Mouse (Mus musculus): Measurements from ENCODE around the gene Pkig. TPM values are rescaled to one million over a fixed set of nuclear protein-coding genes. Genes with fewer than 3 reads are reported as not detected.
"Not testable (repeated sequence)": the region's sequence is repeated elsewhere in the genome, so short reads cannot be mapped to it uniquely, and the experiment has no call there.

Gene Pkig
- polyA plus RNA-seq, 1 experiment from 2014 or later, result 165 TPM

DNA sequence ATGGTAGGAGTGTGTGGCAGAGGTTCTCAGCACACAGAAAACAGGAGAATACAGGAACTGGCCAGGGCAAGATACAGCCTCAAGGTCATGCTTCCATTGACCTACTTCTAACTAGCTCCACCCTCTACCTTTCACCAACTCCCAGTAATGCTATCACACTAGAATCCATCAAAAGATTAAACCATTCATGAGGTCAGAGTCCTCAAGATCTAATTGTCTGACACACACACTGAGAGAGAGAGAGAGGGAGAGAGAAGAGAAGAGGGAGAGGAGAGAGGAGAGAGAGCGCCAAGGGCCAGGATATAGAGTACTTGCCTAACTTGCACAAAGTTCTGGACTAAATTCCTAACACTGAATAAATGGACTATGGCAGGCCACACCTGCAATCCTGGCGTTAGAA lies 24.2 kb downstream of the Pkig start:
- no peaks in the 10 kb centered on the region for H3K27me3 ChIP-seq (replicated peaks; ENCODE audit: control insufficient read depth, insufficient read depth, low read length)
- no peak for DNase-seq (ENCODE audit: low spot score)
- H3K4me2 ChIP-seq (ENCODE audit: low read depth, low read length), result no peak overlapping the region
- no peaks in the 10 kb centered on the region for H3K36me3 ChIP-seq (ENCODE audit: control insufficient read depth, insufficient read depth, low read length)
- 96% methylated on average over 2 of the region's 2 CpGs for WGBS
- no peak overlapping the region for H3K4me3 ChIP-seq (ENCODE audit: low read depth, low read length)
- H3K27ac ChIP-seq (replicated peaks; ENCODE audit: low read depth, low read length), result no peak overlapping the region
- H3K9ac ChIP-seq (ENCODE audit: low read depth, low read length), result no peak overlapping the region
- ATAC-seq (ENCODE audit: low read depth), result no peak
- H3K9me3 ChIP-seq (ENCODE audit: control insufficient read depth, low read length), result no peaks in the 10 kb centered on the region
- peaks cover 19% of the 10 kb centered on the region for H3K4me1 ChIP-seq (ENCODE audit: control insufficient read depth, insufficient read depth, low read length)

DNA sequence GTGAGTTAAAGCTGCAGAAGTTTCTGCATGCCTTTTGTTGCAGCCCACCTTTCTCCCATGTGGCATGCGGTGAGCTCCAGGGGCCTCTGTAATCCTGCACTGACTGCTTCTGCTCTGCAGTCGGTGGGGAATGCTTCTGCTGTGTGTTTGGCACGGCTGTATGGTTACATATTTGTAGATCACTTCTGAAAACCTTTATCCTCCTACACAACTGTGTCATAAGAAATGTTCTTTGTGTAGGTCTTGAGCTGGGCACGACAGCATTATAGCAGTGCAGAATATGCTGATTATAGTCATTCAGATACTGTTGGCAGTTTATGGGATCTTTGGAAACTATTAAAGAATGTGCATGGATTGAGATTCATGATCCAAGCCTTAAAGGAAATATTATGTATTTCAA lies 27.1 kb downstream of the Pkig start:
- ATAC-seq (ENCODE audit: low read depth), result no peak
- Histone ChIP-seq H3K4me2 (ENCODE audit: low read depth, low read length) (no peak overlapping the region; the same call in 1 of the 2 replicates), H3K27me3 (replicated peaks; ENCODE audit: control insufficient read depth, insufficient read depth, low read length) (no peaks in the 10 kb centered on the region), H3K4me3 (ENCODE audit: low read depth, low read length) (no peak overlapping the region), H3K36me3 (ENCODE audit: control insufficient read depth, insufficient read depth, low read length) (no peaks in the 10 kb centered on the region), H3K9ac (ENCODE audit: low read depth, low read length) (no peak overlapping the region), H3K27ac (replicated peaks; ENCODE audit: low read depth, low read length) (peak overlapping the region; percentile 64), H3K4me1 (ENCODE audit: control insufficient read depth, insufficient read depth, low read length) (peaks cover 19% of the 10 kb centered on the region), H3K9me3 (ENCODE audit: control insufficient read depth, low read length) (no peaks in the 10 kb centered on the region)
- WGBS, result 36% methylated on average over 4 of the region's 4 CpGs
- peak; percentile 53 for DNase-seq (ENCODE audit: low spot score)

DNA sequence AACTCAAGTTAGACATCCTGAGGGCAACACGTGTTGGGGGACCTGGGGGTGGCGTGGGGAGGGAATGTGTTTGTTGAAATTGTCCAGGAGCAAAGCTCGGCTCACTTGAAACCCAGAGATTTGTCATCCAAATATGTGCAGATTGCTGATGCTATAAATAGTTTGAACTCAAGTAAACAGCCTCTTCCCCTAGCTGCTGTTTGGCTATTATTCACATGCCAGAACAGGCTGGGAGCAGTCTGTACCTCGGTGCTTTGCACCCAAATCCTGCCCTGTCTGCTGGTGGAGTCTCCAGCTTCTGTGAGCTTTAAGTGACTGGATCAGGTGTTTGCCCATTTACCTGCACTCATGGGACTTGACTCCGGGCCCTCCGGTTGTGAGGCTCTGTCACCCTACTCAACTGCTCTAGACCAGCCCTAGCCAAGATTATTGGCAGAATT lies 27.6 kb downstream of the Pkig start:
- 49% methylated on average over 6 of the region's 6 CpGs for WGBS

DNA sequence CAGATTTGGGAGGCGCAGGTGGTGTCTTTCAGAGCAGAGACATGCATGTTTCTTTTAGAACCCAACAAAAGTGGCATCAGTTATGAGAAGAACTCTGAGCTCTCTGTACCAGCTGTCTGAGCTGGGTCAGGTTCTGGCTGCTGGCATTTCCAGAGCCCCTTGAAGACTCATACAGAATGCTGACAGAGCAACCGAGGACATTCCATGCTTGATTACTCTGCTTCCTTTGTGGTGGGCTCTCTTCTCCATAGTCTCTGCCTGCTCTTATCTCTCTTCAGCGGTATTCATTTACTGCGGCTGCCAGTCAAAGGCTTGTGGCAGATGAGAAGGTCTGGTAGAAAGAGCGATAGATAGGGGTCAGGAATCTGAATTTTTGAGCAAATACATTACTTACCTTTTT lies 28.0 kb downstream of the Pkig start:
- ATAC-seq (ENCODE audit: low read depth) (0 out of 2 replicates have a peak, but pooled peaks have one; percentile 7), DNase-seq (ENCODE audit: low spot score) (no peak)
- Histone ChIP-seq H3K9ac (ENCODE audit: low read depth, low read length) (no peak overlapping the region), H3K27me3 (replicated peaks; ENCODE audit: control insufficient read depth, insufficient read depth, low read length) (no peaks in the 10 kb centered on the region), H3K4me1 (ENCODE audit: control insufficient read depth, insufficient read depth, low read length) (peaks cover 19% of the 10 kb centered on the region), H3K9me3 (ENCODE audit: control insufficient read depth, low read length) (no peaks in the 10 kb centered on the region), H3K27ac (replicated peaks; ENCODE audit: low read depth, low read length) (peak overlapping the region; percentile 64), H3K4me3 (ENCODE audit: low read depth, low read length) (no peak overlapping the region), H3K36me3 (ENCODE audit: control insufficient read depth, insufficient read depth, low read length) (no peaks in the 10 kb centered on the region), H3K4me2 (ENCODE audit: low read depth, low read length) (no peak overlapping the region; the same call in 1 of the 2 replicates)
- WGBS, result 77% methylated on average over 5 of the region's 5 CpGs

More for the DNA sequence above, 27.6 kb downstream of the Pkig start:
- no peaks in the 10 kb centered on the region for H3K36me3 ChIP-seq (ENCODE audit: control insufficient read depth, insufficient read depth, low read length)
- H3K4me1 ChIP-seq (ENCODE audit: control insufficient read depth, insufficient read depth, low read length), result peaks cover 19% of the 10 kb centered on the region
- ATAC-seq (ENCODE audit: low read depth), result peak; percentile 76
- DNase-seq (ENCODE audit: low spot score), result peak; percentile 60
- no peak overlapping the region for H3K4me3 ChIP-seq (ENCODE audit: low read depth, low read length)
- no peak overlapping the region; the same call in 1 of the 2 replicates for H3K4me2 ChIP-seq (ENCODE audit: low read depth, low read length)
- H3K27ac ChIP-seq (replicated peaks; ENCODE audit: low read depth, low read length), result peak overlapping the region; percentile 64
- H3K27me3 ChIP-seq (replicated peaks; ENCODE audit: control insufficient read depth, insufficient read depth, low read length), result no peaks in the 10 kb centered on the region
- no peaks in the 10 kb centered on the region for H3K9me3 ChIP-seq (ENCODE audit: control insufficient read depth, low read length)
- no peak overlapping the region for H3K9ac ChIP-seq (ENCODE audit: low read depth, low read length)

DNA sequence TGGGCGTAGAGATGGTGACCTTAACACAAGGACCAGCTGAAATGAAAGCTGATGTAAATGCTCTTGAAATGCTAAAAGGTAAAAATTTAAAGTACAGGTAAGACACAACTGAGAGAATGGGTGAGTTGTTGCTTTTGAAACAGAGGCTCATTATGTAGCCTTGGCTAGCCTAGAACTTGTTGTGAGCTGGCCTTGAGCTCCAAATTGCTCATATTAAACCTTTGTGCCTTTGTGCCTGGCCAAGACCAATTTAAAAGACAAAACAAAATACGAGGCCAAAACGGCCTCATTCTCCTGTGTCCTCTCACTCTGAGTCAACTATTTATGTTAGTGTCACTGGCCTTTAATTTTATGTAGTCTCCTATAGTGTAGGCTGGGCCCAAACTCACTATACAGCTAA lies 28.7 kb downstream of the Pkig start:
- Histone ChIP-seq H3K4me3 (ENCODE audit: low read depth, low read length) (no peak overlapping the region), H3K27me3 (replicated peaks; ENCODE audit: control insufficient read depth, insufficient read depth, low read length) (no peaks in the 10 kb centered on the region), H3K36me3 (ENCODE audit: control insufficient read depth, insufficient read depth, low read length) (no peaks in the 10 kb centered on the region), H3K4me1 (ENCODE audit: control insufficient read depth, insufficient read depth, low read length) (peaks cover 19% of the 10 kb centered on the region), H3K9me3 (ENCODE audit: control insufficient read depth, low read length) (no peaks in the 10 kb centered on the region), H3K27ac (replicated peaks; ENCODE audit: low read depth, low read length) (peak overlapping the region; percentile 64; the same call in 1 of the 2 replicates), H3K9ac (ENCODE audit: low read depth, low read length) (no peak overlapping the region), H3K4me2 (ENCODE audit: low read depth, low read length) (no peak overlapping the region)
- DNase-seq (ENCODE audit: low spot score), result no peak
- no peak for ATAC-seq (ENCODE audit: low read depth)
- WGBS, result 86% methylated on average over 3 of the region's 3 CpGs

DNA sequence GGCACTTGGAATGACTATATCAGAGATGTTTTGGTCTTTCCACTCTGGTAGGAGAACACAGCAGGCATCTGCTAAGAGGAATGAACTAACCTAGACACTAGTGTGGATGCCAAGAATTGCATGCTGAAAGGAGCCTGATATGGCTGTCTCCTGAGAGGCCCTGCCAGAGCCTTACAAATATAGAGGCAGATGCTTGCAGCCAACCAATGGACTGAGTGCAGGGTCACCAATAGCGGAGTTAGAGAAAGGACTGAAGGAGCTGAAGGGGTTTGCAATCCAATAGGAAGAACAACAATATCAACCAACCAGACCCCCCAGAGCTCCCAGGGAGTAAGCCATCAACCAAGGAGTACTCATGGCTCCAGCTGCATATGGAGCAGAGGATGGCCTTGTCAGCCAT lies 30.2 kb downstream of the Pkig start:
- not testable (repeated sequence) for H3K9me3 ChIP-seq (ENCODE audit: control insufficient read depth, low read length); H3K27ac ChIP-seq (replicated peaks; ENCODE audit: low read depth, low read length); ATAC-seq (ENCODE audit: low read depth); H3K4me2 ChIP-seq (ENCODE audit: low read depth, low read length); H3K9ac ChIP-seq (ENCODE audit: low read depth, low read length); H3K27me3 ChIP-seq (replicated peaks; ENCODE audit: control insufficient read depth, insufficient read depth, low read length); DNase-seq (ENCODE audit: low spot score); H3K4me3 ChIP-seq (ENCODE audit: low read depth, low read length); H3K36me3 ChIP-seq (ENCODE audit: control insufficient read depth, insufficient read depth, low read length)
- WGBS, result 94% methylated on average over 1 of the region's 1 CpGs
- H3K4me1 ChIP-seq (ENCODE audit: control insufficient read depth, insufficient read depth, low read length), result peaks cover 24% of the 10 kb centered on the region

DNA sequence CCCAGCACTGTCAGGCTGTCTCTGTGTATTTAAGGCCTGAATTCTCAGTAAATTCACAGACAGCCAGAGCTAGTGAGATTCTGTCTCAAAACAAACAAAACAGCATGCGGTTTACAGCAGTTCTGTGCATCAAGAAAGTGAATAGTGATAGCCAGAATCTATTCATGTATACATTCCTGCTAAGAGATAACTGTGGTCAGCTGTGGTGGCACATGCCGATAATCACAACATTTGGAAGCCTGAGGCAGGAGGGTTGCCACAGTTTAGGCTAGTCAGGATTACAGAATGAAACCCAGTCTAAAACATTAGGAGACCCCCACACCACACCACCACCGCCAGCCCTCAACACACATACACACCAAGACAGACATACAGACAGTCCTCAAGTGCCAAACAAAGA lies 31.6 kb downstream of the Pkig start:
- ATAC-seq (ENCODE audit: low read depth), result no peak
- Histone ChIP-seq H3K27ac (replicated peaks; ENCODE audit: low read depth, low read length) (no peak overlapping the region), H3K27me3 (replicated peaks; ENCODE audit: control insufficient read depth, insufficient read depth, low read length) (no peaks in the 10 kb centered on the region), H3K36me3 (ENCODE audit: control insufficient read depth, insufficient read depth, low read length) (no peaks in the 10 kb centered on the region), H3K4me3 (ENCODE audit: low read depth, low read length) (no peak overlapping the region), H3K4me2 (ENCODE audit: low read depth, low read length) (no peak overlapping the region), H3K4me1 (ENCODE audit: control insufficient read depth, insufficient read depth, low read length) (peaks cover 26% of the 10 kb centered on the region), H3K9ac (ENCODE audit: low read depth, low read length) (no peak overlapping the region), H3K9me3 (ENCODE audit: control insufficient read depth, low read length) (no peaks in the 10 kb centered on the region)
- no peak for DNase-seq (ENCODE audit: low spot score)
- WGBS, result 85% methylated on average over 3 of the region's 3 CpGs

DNA sequence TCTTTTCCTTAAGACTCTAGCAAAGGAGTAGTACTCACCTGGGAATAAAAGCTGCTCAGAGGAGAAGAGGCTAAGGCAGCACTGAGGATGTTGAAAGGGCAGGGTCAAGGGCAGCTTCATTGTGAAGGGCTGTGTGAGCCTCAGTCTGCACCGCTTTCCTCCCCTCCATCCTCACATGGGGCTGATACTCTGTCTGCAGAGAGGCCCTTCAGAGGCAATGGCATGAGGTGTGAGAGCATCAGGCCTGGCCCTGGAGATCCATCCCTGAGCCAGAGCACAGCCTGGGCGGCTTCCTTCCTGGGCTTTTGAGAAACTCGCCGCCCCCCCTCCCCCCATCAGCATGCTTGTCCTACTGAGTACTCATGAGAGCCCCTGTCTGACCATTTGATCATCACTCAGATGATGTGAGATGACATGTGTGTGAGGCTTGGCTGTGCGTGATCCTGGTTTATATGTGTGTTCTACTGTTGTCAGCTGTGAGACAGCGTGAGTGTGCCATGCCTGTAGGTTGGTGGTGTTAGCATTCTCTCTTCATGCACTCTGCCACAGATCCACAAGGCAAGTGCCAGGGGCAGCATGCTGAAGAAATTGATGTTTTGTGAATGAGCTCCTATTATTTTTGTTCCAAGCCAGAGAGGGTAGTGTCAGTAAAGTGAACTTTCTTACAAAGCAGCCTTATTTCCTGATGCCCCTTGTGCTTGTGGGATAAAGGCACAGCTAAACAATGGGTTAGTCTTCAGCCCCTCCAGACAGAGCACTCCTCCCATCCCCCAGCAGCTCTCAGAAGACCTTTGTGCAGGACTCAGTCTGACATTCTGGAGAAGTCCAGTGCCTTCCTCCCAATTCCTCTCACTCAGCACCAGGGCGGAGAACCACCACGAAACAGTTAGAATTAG lies 32.5 kb downstream of the Pkig start:
- Histone ChIP-seq H3K27me3 (replicated peaks; ENCODE audit: control insufficient read depth, insufficient read depth, low read length) (no peaks in the 10 kb centered on the region), H3K9me3 (ENCODE audit: control insufficient read depth, low read length) (no peaks in the 10 kb centered on the region), H3K4me2 (ENCODE audit: low read depth, low read length) (no peak overlapping the region), H3K4me1 (ENCODE audit: control insufficient read depth, insufficient read depth, low read length) (peaks cover 18% of the 10 kb centered on the region), H3K9ac (ENCODE audit: low read depth, low read length) (no peak overlapping the region; the same call in 1 of the 2 replicates), H3K27ac (replicated peaks; ENCODE audit: low read depth, low read length) (no peak overlapping the region), H3K36me3 (ENCODE audit: control insufficient read depth, insufficient read depth, low read length) (no peaks in the 10 kb centered on the region), H3K4me3 (ENCODE audit: low read depth, low read length) (no peak overlapping the region)
- 47% methylated on average over 8 of the region's 8 CpGs for WGBS
- DNase-seq (ENCODE audit: low spot score), result peak; percentile 32
- no peak; the same call in 1 of the 2 replicates for ATAC-seq (ENCODE audit: low read depth)

Data from embryonic facial prominence, embryonic 14.5 days (tissue).